Mouse (Mus musculus) intestine, postnatal 0 days (tissue): Measurements from ENCODE around the gene Gm960. TPM values are rescaled to one million over a fixed set of nuclear protein-coding genes. Genes with fewer than 3 reads are reported as not detected.

Experiments used
- ATAC-seq: fragments of 200-750 bp; cut with Nextera tagmentation; 2 replicates; pipeline ENCODE4 v1.8.0; 2017; ENCODE audit warnings: mild to moderate bottlenecking, moderate TSS enrichment, moderate library complexity
- H3K27ac ChIP-seq: fragments of 300-500 bp; sonication (generic); 2 replicates; pipeline ENCODE4 v1.5.1; 2014; ENCODE audit warnings: mild to moderate bottlenecking, low read depth, low read length, moderate library complexity
- H3K27me3 ChIP-seq: fragments of 300-500 bp; sonication (generic); replicated peaks from 2 replicates; pipeline ENCODE4 v1.6.1; 2014; ENCODE audit warnings: low read length, mixed read lengths; ENCODE audit not compliant: control insufficient read depth, insufficient read depth
- H3K36me3 ChIP-seq: fragments of 300-500 bp; sonication (generic); 2 replicates; pipeline ENCODE4 v1.6.1; 2014; ENCODE audit warnings: mild to moderate bottlenecking, moderate library complexity; ENCODE audit not compliant: control insufficient read depth, insufficient read depth
- H3K4me1 ChIP-seq: fragments of 300-500 bp; sonication (generic); replicated peaks from 2 replicates; pipeline ENCODE4 v1.6.1; 2014; ENCODE audit warnings: antibody characterized with exemption, low read length, mixed read lengths; ENCODE audit not compliant: control insufficient read depth, insufficient read depth
- H3K4me2 ChIP-seq: fragments of 300-500 bp; sonication (generic); replicated peaks from 2 replicates; pipeline ENCODE4 v1.6.1; 2014; ENCODE audit warnings: low read depth, mild to moderate bottlenecking, moderate library complexity
- H3K4me3 ChIP-seq: fragments of 300-500 bp; sonication (generic); 2 replicates; pipeline ENCODE4 v1.5.1; 2014; ENCODE audit warnings: low read depth, low read length
- H3K9ac ChIP-seq: fragments of 300-500 bp; sonication (generic); 2 replicates; pipeline ENCODE4 v1.6.1; 2014; ENCODE audit warnings: mild to moderate bottlenecking, low read depth, low read length
- H3K9me3 ChIP-seq: fragments of 300-500 bp; sonication (generic); 2 replicates; pipeline ENCODE4 v1.6.1; 2016; ENCODE audit warnings: mixed run types; ENCODE audit not compliant: control insufficient read depth
- CTCF ChIP-seq: sonication (generic); IDR thresholded peaks from 2 replicates; pipeline ENCODE4 v1.5.1; 2016; ENCODE audit warnings: low read depth, mild to moderate bottlenecking, control low read depth, antibody characterized with exemption, moderate library complexity
- WGBS: fragments of 180-500 bp; shearing (Covaris S2); extraction: QIAGEN DNeasy Blood & Tissue Kit; methylation state at CpG from one replicate; pipeline ENCODE4 v1.1.7; 2014; 5-methylcytosine and 5-hydroxymethylcytosine counted together
- polyA plus RNA-seq: library from polyadenylated mRNA; unstranded; fragments of >200 nt; fragmentation: Nextera tagmentation; extraction: Ambion mirVana; gene quantifications from 2 replicates; pipeline ENCODE4 v1.2.1, GENCODE M21; 2015

Gm960 gene
- polyA plus RNA-seq, 1 experiment from 2014 or later, result 1.1 TPM

GRCm38 (mm10) chr19:4694346-4694745, 4.1 kb downstream of the Gm960 start:
- TF ChIP-seq CTCF, result no peak
- no peaks in the 10 kb centered on the region for H3K36me3 ChIP-seq
- no peak overlapping the region for H3K4me3 ChIP-seq
- H3K4me2 ChIP-seq, result no peak overlapping the region
- H3K9ac ChIP-seq, result no peak overlapping the region
- H3K27me3 ChIP-seq, result peaks cover 18% of the 10 kb centered on the region; the same call in 1 of the 2 replicates
- ATAC-seq, result no peak
- no peak overlapping the region for H3K27ac ChIP-seq
- 65% methylated on average over 3 of the region's 3 CpGs for WGBS
- no peaks in the 10 kb centered on the region for H3K9me3 ChIP-seq
- no peaks in the 10 kb centered on the region for H3K4me1 ChIP-seq

GRCm38 (mm10) chr19:4672401-4672800, 26.1 kb downstream of the Gm960 start:
- Histone ChIP-seq H3K4me3 (no peak overlapping the region), H3K9me3 (no peaks in the 10 kb centered on the region), H3K9ac (no peak overlapping the region), H3K27ac (no peak overlapping the region), H3K27me3 (no peaks in the 10 kb centered on the region), H3K4me1 (peaks cover 2% of the 10 kb centered on the region; the same call in 1 of the 2 replicates), H3K36me3 (no peaks in the 10 kb centered on the region), H3K4me2 (no peak overlapping the region)
- no peak for TF ChIP-seq CTCF
- WGBS, result 28% methylated on average over 6 of the region's 6 CpGs
- ATAC-seq, result no peak

- H3K9ac ChIP-seq, result no peak overlapping the region
- peaks cover 2% of the 10 kb centered on the region; the same call in 1 of the 2 replicates for H3K4me1 ChIP-seq
- H3K27me3 ChIP-seq, result no peaks in the 10 kb centered on the region
- no peaks in the 10 kb centered on the region for H3K36me3 ChIP-seq
- H3K4me3 ChIP-seq, result no peak overlapping the region
- H3K4me2 ChIP-seq, result no peak overlapping the region
- H3K27ac ChIP-seq, result no peak overlapping the region
- 20% methylated on average over 4 of the region's 4 CpGs for WGBS
- ATAC-seq, result peak; percentile 78
- no peak for TF ChIP-seq CTCF
- no peaks in the 10 kb centered on the region for H3K9me3 ChIP-seq
These were observed 27.7 kb downstream of the Gm960 start for GRCm38 (mm10) chr19:4670776-4671175.

- no peak overlapping the region for H3K27ac ChIP-seq
- no peak for ATAC-seq
- H3K4me3 ChIP-seq, result no peak overlapping the region
- TF ChIP-seq CTCF, result peak; percentile 51
- no peaks in the 10 kb centered on the region for H3K9me3 ChIP-seq
- H3K4me2 ChIP-seq, result no peak overlapping the region
- H3K4me1 ChIP-seq, result peaks cover 2% of the 10 kb centered on the region; the same call in 1 of the 2 replicates
- H3K9ac ChIP-seq, result no peak overlapping the region
- H3K36me3 ChIP-seq, result no peaks in the 10 kb centered on the region
- peaks cover 3% of the 10 kb centered on the region; the same call in 1 of the 2 replicates for H3K27me3 ChIP-seq
These were observed 31.7 kb downstream of the Gm960 start for GRCm38 (mm10) chr19:4666815-4667214.

- WGBS, result 89% methylated on average over 5 of the region's 5 CpGs
- H3K36me3 ChIP-seq, result no peaks in the 10 kb centered on the region
- peaks cover 6% of the 10 kb centered on the region; the same call in 1 of the 2 replicates for H3K27me3 ChIP-seq
These were observed 40.3 kb downstream of the Gm960 start for GRCm38 (mm10) chr19:4658156-4658555.

GRCm38 (mm10) chr19:4646917-4647492, 51.5 kb downstream of the Gm960 start:
- WGBS, result 73% methylated on average over 11 of the region's 11 CpGs
- ATAC-seq, result no peak
- H3K9ac ChIP-seq, result no peak overlapping the region
- H3K4me1 ChIP-seq, result no peaks in the 10 kb centered on the region
- no peak overlapping the region for H3K27ac ChIP-seq
- no peaks in the 10 kb centered on the region for H3K27me3 ChIP-seq
- H3K4me3 ChIP-seq, result no peak overlapping the region
- H3K36me3 ChIP-seq, result no peaks in the 10 kb centered on the region
- no peak overlapping the region for H3K4me2 ChIP-seq
- H3K9me3 ChIP-seq, result no peaks in the 10 kb centered on the region
- TF ChIP-seq CTCF, result no peak

More at GRCm38 (mm10) chr19:4658156-4658555, 40.3 kb downstream of the Gm960 start:
- Histone ChIP-seq H3K4me1 (no peaks in the 10 kb centered on the region), H3K27ac (no peak overlapping the region), H3K9me3 (no peaks in the 10 kb centered on the region), H3K4me3 (no peak overlapping the region), H3K9ac (no peak overlapping the region), H3K4me2 (no peak overlapping the region)
- ATAC-seq, result no peak
- TF ChIP-seq CTCF, result no peak
